Mouse (Mus musculus) kidney, adult 2 months (tissue): ENCODE measurements at regions not wholly inside any gene's neighbourhood (a gene's known extent, or its start where the extent isn't known, plus 50 kb on each side); places are given as distances from the start of the nearest gene placed in this dataset.

Experiments
- CTCF ChIP-seq: fragments of 200-500 bp; conservative IDR thresholded peaks from 2 replicates; pipeline ENCODE4 v1.5.1; 2011; ENCODE audit warnings: low read depth, mild to moderate bottlenecking, control low read depth, low read length, moderate library complexity, mixed read lengths; ENCODE audit not compliant: insufficient read depth, insufficient read length
- POLR2A ChIP-seq: fragments of 200-500 bp; IDR thresholded peaks from one replicate; pipeline ENCODE4 v1.6.1; 2011; ENCODE audit warnings: low read depth, low read length, control low read depth

GRCm38 (mm10) chr9:85112928-85113327 lies 199.6 kb upstream of the Gm11114 start:
- TF ChIP-seq CTCF (no peak), POLR2A (no peak)
